Mouse (Mus musculus) embryonic fibroblast, embryonic 13.5 days (primary cell): Measurements from ENCODE around the gene Arpc2.
A peak's percentile ranks its signal among the peaks of the same experiment; 100 is the strongest.

ENCODE experiments used
- CTCF ChIP-seq: IDR thresholded peaks from 2 replicates; pipeline ENCODE4 v1.5.1; 2011; ENCODE audit warnings: mild to moderate bottlenecking, control low read depth, low read length, moderate library complexity, borderline replicate concordance; ENCODE audit not compliant: insufficient read depth
- POLR2A ChIP-seq: IDR thresholded peaks from 2 replicates; pipeline ENCODE4 v1.6.1; 2011; ENCODE audit warnings: low read depth, mild to moderate bottlenecking, control low read depth, low read length, moderate library complexity

- TF ChIP-seq CTCF: no peak
- 0 out of 2 replicates have a peak, but pooled peaks have one; percentile 17 for TF ChIP-seq POLR2A
Observed at GRCm38 (mm10) chr1:74302229-74302628, 66.3 kb downstream of the Arpc2 start.
